Mouse (Mus musculus) Muller cell, postnatal 12 days (primary cell): ENCODE data around the gene Adamtsl3.

Experiments
- DNase-seq: peaks from one replicate; pipeline ENCODE4 v3.0.0-alpha.2; 2015; ENCODE audit errors: inconsistent ontology term

The Adamtsl3 gene

DNA sequence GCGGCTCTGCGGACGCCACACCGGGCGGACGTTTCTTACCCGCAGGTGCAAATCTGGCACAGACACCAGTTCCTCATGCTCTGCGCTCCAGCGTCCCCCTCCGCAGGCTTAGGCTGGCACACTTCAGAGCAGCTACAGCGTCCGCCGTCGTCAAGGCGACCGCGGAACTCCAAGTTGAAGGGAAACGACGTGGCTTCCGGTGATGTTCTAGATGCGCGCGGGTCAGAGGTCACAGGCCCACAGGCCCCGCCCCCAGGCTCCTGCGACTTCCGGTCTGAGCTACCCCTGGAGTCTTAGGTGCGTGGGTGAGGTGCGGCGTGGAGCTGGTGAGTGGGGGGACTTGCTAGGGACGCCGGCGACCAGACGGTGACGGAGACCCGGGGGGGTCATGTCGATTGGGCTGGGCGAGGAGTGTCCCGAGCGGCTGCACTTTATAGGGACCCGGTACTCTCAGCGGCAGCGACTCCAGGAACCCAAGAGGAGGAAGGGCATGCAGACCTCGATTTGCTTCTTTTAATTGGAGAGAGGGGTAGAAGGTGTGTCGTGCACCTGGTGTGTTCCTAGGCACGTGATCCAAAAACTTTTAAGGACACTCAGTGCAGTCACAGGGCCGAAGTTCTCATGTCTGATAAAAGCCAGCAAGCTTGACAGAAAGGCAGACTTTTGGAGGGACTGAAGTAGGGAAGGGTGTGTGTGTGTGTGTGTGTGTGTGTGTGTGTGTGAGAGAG, 313.0 kb downstream of the Adamtsl3 start, which contains the start of the genes Saxo2 and Efl1:
Saxo2 (minus strand) TSS at position 176 of the 728 bp plus-strand sequence.
Efl1 (plus strand) TSS at position 262 of the 728 bp plus-strand sequence.
- DNase-seq: peak; percentile 96

GRCm38 (mm10) chr7:82649081-82649445, 313.6 kb downstream of the Adamtsl3 start:
- no peak for DNase-seq
